Mouse (Mus musculus): Measurements from ENCODE around the gene Chn2. TPM values are rescaled to one million over a fixed set of nuclear protein-coding genes. Genes with fewer than 3 reads are reported as not detected.

The Chn2 gene
- polyA plus RNA-seq, 1 experiment from 2014 or later: 28.5 TPM

DNA sequence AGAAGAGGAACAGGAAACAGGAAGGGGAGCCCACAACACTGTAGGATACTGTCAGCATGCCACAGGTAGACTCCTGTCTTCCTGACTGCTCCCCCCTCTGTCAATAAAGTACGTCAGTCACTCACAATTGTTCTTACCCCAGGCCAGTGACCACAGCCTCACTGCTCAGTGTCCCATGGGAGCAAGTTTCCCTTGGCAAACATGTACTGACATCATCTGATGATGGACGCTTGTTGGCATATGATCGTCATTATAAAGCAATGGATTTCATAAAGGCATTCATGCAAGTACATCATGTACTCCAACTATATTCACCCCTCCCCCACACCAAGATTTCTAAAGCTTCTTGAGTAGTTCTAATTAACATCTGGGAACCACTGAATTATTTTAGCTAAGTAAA is 218.2 kb downstream of the Chn2 start:
- Histone ChIP-seq H3K27ac (replicated peaks) (no peak overlapping the region), H3K4me2 (replicated peaks) (no peak overlapping the region), H3K9ac (replicated peaks) (no peak overlapping the region), H3K9me3 (no peaks in the 10 kb centered on the region), H3K4me1 (peaks cover 15% of the 10 kb centered on the region; the same call in 1 of the 2 replicates), H3K4me3 (no peak overlapping the region), H3K36me3 (no peaks in the 10 kb centered on the region), H3K27me3 (no peaks in the 10 kb centered on the region; the same call in 1 of the 2 replicates)
- WGBS: 88% methylated on average over 3 of the region's 3 CpGs
- no peak for ATAC-seq (ENCODE audit: low FRiP score, low read depth)

DNA sequence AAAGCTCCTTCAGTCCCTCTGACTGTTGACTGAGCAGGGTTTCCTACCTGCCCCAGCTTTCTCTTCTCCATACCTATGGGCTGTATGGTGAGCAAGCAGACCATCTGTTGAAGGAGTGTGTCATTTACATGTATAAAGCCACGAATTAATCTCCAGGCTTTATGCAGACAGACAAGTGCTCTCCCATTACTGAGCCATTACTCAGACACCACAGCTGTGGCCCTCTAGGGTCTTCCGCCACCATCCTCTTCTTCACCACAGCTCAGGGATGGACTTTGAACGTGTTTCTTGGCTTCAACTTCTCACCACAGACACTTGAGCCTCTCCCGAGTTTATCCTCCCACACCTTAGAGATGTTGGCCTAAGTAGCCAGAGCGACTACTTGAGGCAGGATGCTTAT is 219.1 kb downstream of the Chn2 start:
- no peaks in the 10 kb centered on the region for H3K36me3 ChIP-seq
- H3K4me3 ChIP-seq: no peak overlapping the region
- H3K9me3 ChIP-seq: no peaks in the 10 kb centered on the region
- H3K27me3 ChIP-seq: no peaks in the 10 kb centered on the region; the same call in 1 of the 2 replicates
- ATAC-seq (ENCODE audit: low FRiP score, low read depth): no peak
- H3K4me1 ChIP-seq: peaks cover 15% of the 10 kb centered on the region; the same call in 1 of the 2 replicates
- no peak overlapping the region for H3K4me2 ChIP-seq (replicated peaks)
- H3K27ac ChIP-seq (replicated peaks): no peak overlapping the region
- no peak overlapping the region for H3K9ac ChIP-seq (replicated peaks)
- WGBS: 83% methylated on average over 5 of the region's 5 CpGs

DNA sequence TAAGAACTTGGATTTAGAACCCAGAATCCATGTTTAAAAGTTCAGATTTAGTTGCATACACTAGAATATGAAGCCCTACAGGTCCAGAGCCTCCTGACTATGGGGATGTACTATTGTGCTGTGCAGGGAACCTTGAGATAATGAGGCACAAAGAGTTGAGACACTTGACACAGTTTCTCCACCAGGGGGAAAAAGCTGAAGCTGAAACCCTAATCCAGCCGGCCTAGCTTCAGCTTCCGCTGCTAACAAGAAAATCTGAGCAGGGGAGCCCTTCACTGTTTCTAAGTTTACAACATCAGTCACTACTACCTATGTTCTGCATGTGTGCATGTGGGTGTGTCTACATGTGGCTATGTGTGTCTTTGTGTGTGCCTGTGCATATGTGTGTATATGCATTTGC is 223.4 kb downstream of the Chn2 start:
- no peaks in the 10 kb centered on the region for H3K4me1 ChIP-seq
- WGBS: 70% methylated on average over 2 of the region's 2 CpGs
- no peak overlapping the region for H3K4me2 ChIP-seq (replicated peaks)
- no peak overlapping the region for H3K27ac ChIP-seq (replicated peaks)
- H3K4me3 ChIP-seq: no peak overlapping the region
- H3K36me3 ChIP-seq: no peaks in the 10 kb centered on the region
- no peak for ATAC-seq (ENCODE audit: low FRiP score, low read depth)
- H3K9me3 ChIP-seq: no peaks in the 10 kb centered on the region
- H3K9ac ChIP-seq (replicated peaks): no peak overlapping the region
- H3K27me3 ChIP-seq: no peaks in the 10 kb centered on the region

DNA sequence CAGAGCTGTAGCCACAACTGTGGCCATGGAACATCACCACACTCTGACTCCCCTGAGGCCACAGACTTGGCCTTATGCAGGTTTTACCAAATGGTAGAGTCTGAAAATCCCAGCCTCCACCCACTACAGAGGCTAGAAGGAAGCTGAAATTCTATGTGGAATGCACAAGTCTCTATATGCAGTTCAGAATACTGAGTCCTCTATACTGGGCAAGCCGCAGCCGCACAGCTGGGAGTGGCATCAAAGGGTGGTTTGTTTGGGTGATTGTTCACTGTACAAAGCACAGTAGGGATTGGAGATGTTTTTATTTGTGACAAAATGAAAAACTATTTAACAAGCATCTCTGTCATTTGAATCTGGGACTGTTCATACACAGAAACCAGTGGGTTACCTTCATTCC is 224.5 kb downstream of the Chn2 start:
- Histone ChIP-seq H3K36me3 (no peaks in the 10 kb centered on the region), H3K4me1 (no peaks in the 10 kb centered on the region), H3K27me3 (no peaks in the 10 kb centered on the region), H3K27ac (replicated peaks) (no peak overlapping the region), H3K4me2 (replicated peaks) (no peak overlapping the region), H3K9ac (replicated peaks) (no peak overlapping the region), H3K9me3 (no peaks in the 10 kb centered on the region), H3K4me3 (no peak overlapping the region)
- 88% methylated on average over 2 of the region's 2 CpGs for WGBS
- ATAC-seq (ENCODE audit: low FRiP score, low read depth): no peak

DNA sequence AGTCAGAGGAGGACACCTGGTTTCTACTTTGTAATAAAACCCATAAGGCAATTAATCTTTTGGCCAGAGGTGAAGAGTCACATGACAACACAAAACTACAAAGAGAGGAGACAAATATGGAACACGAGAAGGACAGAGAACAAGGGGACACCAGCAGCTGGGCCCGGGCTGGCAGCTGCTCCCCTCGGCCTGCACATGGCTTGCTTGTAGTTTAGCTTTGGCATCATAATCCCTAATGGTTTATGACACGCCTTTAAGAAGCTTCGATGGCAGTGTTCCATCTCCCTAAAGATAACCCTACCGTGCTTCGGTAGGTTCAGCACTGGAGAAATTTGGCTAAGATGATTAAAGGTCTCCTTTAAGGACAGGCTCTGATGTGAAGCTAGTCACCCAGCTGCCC is 225.2 kb downstream of the Chn2 start:
- no peak overlapping the region for H3K4me2 ChIP-seq (replicated peaks)
- H3K9me3 ChIP-seq: no peaks in the 10 kb centered on the region
- no peak overlapping the region for H3K9ac ChIP-seq (replicated peaks)
- H3K27me3 ChIP-seq: no peaks in the 10 kb centered on the region
- no peaks in the 10 kb centered on the region for H3K4me1 ChIP-seq
- no peak overlapping the region for H3K27ac ChIP-seq (replicated peaks)
- H3K4me3 ChIP-seq: no peak overlapping the region
- 82% methylated on average over 7 of the region's 7 CpGs for WGBS
- ATAC-seq (ENCODE audit: low FRiP score, low read depth): no peak
- H3K36me3 ChIP-seq: no peaks in the 10 kb centered on the region

DNA sequence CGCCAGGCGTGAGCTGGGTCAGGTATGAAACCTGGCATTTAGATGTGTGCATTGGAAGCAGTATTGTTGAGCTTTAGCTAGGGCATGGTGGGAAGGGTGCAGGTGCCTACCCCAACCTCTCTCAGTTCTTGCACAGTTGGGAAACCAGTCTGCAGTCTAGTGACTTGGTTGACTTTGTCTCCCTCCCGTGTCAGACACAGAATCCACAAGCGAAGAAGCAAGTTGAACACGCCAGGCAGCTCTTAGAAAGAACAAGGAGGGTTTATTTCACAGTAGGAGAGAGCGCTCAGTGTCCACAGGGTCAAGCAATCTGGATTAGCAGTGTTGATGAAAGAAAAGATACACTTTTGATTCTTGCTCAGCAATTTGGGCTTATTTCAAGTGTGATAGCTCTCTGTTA is 226.0 kb downstream of the Chn2 start:
- 88% methylated on average over 6 of the region's 6 CpGs for WGBS

DNA sequence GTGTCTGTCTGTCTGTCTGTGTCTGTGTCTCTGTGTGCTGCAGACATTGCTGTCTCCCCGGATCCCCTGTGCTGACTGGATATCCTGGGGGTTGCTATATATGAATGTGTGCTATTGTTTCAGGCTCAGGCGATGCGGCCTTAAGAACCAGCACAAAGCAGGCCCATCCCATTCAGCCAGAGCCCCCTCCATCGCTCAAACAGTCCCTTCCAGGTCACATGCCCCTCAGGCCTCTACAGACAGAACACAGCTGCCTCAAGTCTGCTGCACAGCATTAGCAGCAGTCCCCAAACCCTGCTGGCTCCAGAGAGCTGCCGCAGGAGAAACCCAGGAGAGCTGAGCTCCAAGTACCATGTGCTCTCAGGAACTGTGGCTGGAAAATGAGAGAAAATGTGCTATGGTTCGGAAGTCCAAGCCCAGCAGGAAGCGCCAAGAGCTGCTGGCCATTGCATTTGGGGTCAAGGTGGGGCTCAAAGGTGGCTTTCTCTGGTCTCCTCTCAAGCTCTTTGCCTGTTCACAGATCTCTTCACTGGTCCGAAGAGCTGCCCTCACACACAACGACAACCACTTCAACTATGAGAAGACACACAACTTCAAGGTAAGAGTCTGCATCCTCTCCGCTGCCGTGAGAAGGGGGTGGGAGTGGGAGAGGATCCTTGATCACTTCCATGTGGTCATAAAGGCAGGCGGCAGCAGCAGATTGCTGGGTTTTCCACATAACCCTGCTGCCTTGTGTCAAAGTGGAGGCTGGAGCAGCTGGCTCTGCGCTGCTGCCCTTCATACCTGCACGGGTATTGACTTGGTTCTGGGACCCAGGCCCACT is 233.4 kb downstream of the Chn2 start:
- H3K27ac ChIP-seq (replicated peaks): peak overlapping the region; percentile 46
- ATAC-seq (ENCODE audit: low FRiP score, low read depth): peak; percentile 44; the same call in 1 of the 2 replicates
- 52% methylated on average over 14 of the region's 14 CpGs for WGBS
- H3K36me3 ChIP-seq: no peaks in the 10 kb centered on the region
- no peak overlapping the region for H3K4me3 ChIP-seq
- H3K4me1 ChIP-seq: peaks cover 23% of the 10 kb centered on the region
- H3K27me3 ChIP-seq: 0 out of 2 replicates have a peak, but pooled peaks cover 3% of the 10 kb centered on the region
- H3K9ac ChIP-seq (replicated peaks): peak overlapping the region; percentile 37; the same call in 1 of the 2 replicates
- H3K9me3 ChIP-seq: 0 out of 2 replicates have a peak, but pooled peaks cover 3% of the 10 kb centered on the region
- peak overlapping the region; percentile 13; the same call in 1 of the 2 replicates for H3K4me2 ChIP-seq (replicated peaks)

More for the DNA sequence above, 226.0 kb downstream of the Chn2 start:
- Histone ChIP-seq H3K4me1 (no peaks in the 10 kb centered on the region), H3K4me3 (no peak overlapping the region), H3K9ac (replicated peaks) (no peak overlapping the region), H3K4me2 (replicated peaks) (no peak overlapping the region), H3K9me3 (no peaks in the 10 kb centered on the region), H3K27ac (replicated peaks) (no peak overlapping the region), H3K27me3 (no peaks in the 10 kb centered on the region), H3K36me3 (no peaks in the 10 kb centered on the region)
- ATAC-seq (ENCODE audit: low FRiP score, low read depth): no peak

DNA sequence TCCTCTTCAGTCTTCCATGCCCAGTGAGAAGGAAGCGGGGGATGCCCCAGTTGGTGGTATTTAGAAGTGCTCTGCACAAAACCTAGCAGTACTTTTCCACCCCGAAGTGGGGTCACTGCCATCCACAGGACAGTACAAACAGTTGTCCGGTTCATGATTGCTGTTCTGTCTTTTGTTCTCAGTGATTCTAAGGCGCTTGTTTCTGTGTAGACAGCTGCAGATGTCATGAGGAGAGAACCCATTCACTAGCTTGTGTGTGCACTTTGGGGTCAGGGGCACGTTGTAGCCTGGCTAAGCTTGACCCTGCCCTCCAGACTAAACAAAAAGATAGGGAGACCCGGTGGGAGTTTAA is 234.0 kb downstream of the Chn2 start:
- Histone ChIP-seq H3K4me2 (replicated peaks) (peak overlapping the region; percentile 13; the same call in 1 of the 2 replicates), H3K9ac (replicated peaks) (0 out of 2 replicates have a peak overlapping the region, but pooled peaks have one; percentile 4), H3K4me1 (peaks cover 29% of the 10 kb centered on the region), H3K9me3 (0 out of 2 replicates have a peak, but pooled peaks cover 3% of the 10 kb centered on the region), H3K27me3 (0 out of 2 replicates have a peak, but pooled peaks cover 3% of the 10 kb centered on the region), H3K4me3 (no peak overlapping the region), H3K27ac (replicated peaks) (no peak overlapping the region), H3K36me3 (no peaks in the 10 kb centered on the region)
- 36% methylated on average over 6 of the region's 6 CpGs for WGBS
- ATAC-seq (ENCODE audit: low FRiP score, low read depth): no peak

DNA sequence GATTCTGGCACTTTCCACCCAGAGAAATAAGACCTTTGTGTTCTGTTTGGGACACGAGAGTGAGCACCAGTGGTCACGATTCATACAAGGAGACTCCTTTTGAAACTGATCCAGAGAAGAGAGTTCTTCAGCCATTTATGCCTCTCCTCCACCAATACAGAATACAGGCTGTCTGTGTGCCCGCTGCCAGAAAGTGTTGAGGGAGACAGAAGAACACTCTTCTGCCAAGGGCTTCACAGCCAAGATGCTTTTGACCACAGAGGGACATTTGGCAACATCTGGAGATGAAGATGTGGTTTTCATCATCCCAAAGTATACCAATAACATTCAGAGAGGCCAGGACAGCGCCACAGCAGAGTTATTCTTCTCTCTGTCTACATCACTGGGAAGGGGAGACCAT is 237.9 kb downstream of the Chn2 start:
- no peak overlapping the region for H3K27ac ChIP-seq (replicated peaks)
- H3K27me3 ChIP-seq: 0 out of 2 replicates have a peak, but pooled peaks cover 3% of the 10 kb centered on the region
- 85% methylated on average over 4 of the region's 4 CpGs for WGBS

DNA sequence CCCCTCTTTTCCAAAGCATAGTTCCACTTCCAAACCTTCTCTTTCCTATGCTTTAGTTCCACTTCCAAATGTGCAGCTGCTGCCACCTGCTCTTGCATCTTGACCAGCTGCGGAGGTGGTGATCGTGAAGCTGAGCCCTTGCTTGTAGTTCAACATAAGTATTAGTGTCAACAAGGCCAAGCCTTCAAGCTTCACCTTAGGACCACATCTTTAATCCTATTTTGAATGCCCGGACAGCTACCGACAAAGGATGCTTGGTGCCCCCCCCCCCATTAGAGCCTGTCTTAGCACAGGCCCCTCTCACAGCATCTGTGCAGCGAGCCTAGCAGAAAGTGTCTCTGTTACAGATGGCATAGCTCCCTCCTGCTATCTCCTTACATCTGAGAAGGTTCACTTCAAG is 238.5 kb downstream of the Chn2 start:
- Histone ChIP-seq H3K9ac (replicated peaks) (no peak overlapping the region), H3K4me1 (peaks cover 23% of the 10 kb centered on the region)

More for the DNA sequence above, 237.9 kb downstream of the Chn2 start:
- no peak overlapping the region for H3K4me2 ChIP-seq (replicated peaks)
- no peak overlapping the region for H3K9ac ChIP-seq (replicated peaks)
- ATAC-seq (ENCODE audit: low FRiP score, low read depth): no peak
- H3K9me3 ChIP-seq: 0 out of 2 replicates have a peak, but pooled peaks cover 3% of the 10 kb centered on the region
- H3K4me1 ChIP-seq: peaks cover 29% of the 10 kb centered on the region
- no peak overlapping the region for H3K4me3 ChIP-seq
- no peaks in the 10 kb centered on the region for H3K36me3 ChIP-seq

DNA sequence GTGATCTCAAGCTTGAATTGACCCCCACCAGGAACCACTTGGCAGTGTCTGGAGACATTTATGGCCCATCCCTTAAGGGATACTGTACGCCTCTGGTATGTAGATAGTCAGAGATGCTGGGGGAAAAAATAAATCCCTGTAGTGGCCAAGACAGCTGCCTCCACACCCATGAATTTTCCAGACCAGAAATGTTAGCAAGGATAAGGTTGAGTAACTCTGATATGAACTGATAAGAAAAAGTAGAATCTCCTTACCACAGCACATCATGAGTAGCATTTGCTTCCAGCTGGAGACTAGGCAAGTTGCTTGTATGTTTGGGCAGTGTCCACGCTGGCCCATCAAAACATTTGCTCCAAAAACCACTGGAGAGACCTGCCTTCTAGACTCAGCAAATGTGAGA is 239.3 kb downstream of the Chn2 start:
- Histone ChIP-seq H3K4me2 (replicated peaks) (no peak overlapping the region), H3K36me3 (no peaks in the 10 kb centered on the region), H3K27ac (replicated peaks) (no peak overlapping the region), H3K27me3 (no peaks in the 10 kb centered on the region), H3K4me3 (no peak overlapping the region), H3K9ac (replicated peaks) (no peak overlapping the region), H3K9me3 (0 out of 2 replicates have a peak, but pooled peaks cover 3% of the 10 kb centered on the region), H3K4me1 (peaks cover 15% of the 10 kb centered on the region)
- 87% methylated on average over 2 of the region's 2 CpGs for WGBS
- ATAC-seq (ENCODE audit: low FRiP score, low read depth): no peak

More for the DNA sequence above, 238.5 kb downstream of the Chn2 start:
- H3K27ac ChIP-seq (replicated peaks): no peak overlapping the region
- H3K4me3 ChIP-seq: no peak overlapping the region
- no peaks in the 10 kb centered on the region for H3K36me3 ChIP-seq
- ATAC-seq (ENCODE audit: low FRiP score, low read depth): 0 out of 2 replicates have a peak, but pooled peaks have one; percentile 27
- H3K4me2 ChIP-seq (replicated peaks): no peak overlapping the region
- H3K9me3 ChIP-seq: 0 out of 2 replicates have a peak, but pooled peaks cover 3% of the 10 kb centered on the region
- 10% methylated on average over 5 of the region's 5 CpGs for WGBS
- no peaks in the 10 kb centered on the region for H3K27me3 ChIP-seq

DNA sequence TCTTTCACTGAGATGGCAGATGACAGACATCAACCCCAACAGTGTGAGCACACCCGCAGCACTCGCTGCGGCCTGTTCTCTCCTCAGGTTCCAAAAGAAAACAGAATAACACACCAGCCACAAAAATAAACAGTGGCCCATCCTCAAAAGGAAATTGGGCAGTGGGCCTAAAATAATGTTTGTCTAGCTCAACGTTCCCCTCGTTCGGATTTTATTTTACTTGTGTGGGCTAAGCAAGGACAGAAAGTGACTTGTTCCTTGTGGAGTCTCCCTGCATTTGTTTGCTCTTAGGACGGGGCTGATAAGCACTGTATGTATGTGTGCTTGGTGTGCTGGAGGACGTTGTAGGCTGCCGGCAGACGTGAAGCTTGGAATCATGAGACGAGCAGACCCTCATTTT is 240.0 kb downstream of the Chn2 start:
- Histone ChIP-seq H3K4me2 (replicated peaks) (no peak overlapping the region), H3K36me3 (no peaks in the 10 kb centered on the region), H3K4me1 (peaks cover 12% of the 10 kb centered on the region), H3K4me3 (no peak overlapping the region), H3K27ac (replicated peaks) (no peak overlapping the region), H3K27me3 (no peaks in the 10 kb centered on the region), H3K9ac (replicated peaks) (no peak overlapping the region), H3K9me3 (0 out of 2 replicates have a peak, but pooled peaks cover 3% of the 10 kb centered on the region)
- WGBS: 76% methylated on average over 11 of the region's 11 CpGs
- ATAC-seq (ENCODE audit: low FRiP score, low read depth): no peak
